Comparison of ENCODE assay signal across 9 mouse cellular contexts in the genomic region with DNA sequence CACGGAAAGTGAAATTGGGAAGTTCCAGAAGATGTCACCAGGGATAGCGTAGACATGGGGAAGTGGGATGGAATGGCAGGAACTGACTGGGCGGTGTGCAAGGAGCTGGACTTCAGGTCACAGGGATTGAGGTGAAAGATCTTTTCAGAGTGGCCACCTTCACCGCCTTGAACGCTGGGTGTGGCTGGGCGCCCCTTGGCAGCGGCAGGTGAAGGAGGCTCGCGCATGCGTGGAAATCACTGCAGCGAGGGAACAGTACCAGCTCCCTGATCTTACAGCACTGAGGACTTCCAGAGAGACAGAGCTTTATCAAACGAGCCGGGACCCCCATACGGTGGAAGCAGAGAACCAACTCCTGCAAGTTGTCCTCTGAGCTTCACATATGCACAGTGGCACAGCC. TPM values are rescaled to one million over a fixed set of nuclear protein-coding genes. Genes with fewer than 3 reads are reported as not detected.
DNase-seq lines count a peak whose midpoint lies in the region; ATAC-seq and TF ChIP-seq lines count a peak whose summit lies in the region.
"Had no signal": no experiment of that assay in that cellular context is flagged by ENCODE, and none has a peak within 500 bp of the region (broad histone marks: within the 10 kb centered on the region; RNA-seq: fewer than 3 reads in every experiment).

No protein-coding gene starts in this region.

- H3K4me1 ChIP-seq in CH12.LX (ENCODE audit: control insufficient read depth in 1 of 2, insufficient read depth in 2 of 2), result peaks cover 11 to 12% of the 10 kb centered on the region in 2 experiments
- H3K4me1 ChIP-seq in embryonic facial prominence, embryonic 10.5 days, result peaks cover 25% of the 10 kb centered on the region
- peaks cover 13% of the 10 kb centered on the region; the same call in 1 of the 2 replicates for H3K4me1 ChIP-seq in heart, embryonic 12.5 days (replicated peaks)
- peaks cover 16% of the 10 kb centered on the region for H3K4me1 ChIP-seq in kidney, embryonic 15.5 days

- no peak for TF ChIP-seq RAD21 in CH12.LX (IDR thresholded peaks at IDR 0.05; ENCODE audit: low read depth, low read length)

- in situ Hi-C loops in CH12.LX (cut with MboI; ENCODE audit: low pct_ligation_motif_present, low pct_unique_long_range_greater_than_20kb, low sequenced_read_pairs), result loop anchor here (5.0 to 10.0 kb wide), 3 partner anchors 120 to 340 kb away; no protein-coding TSS in a partner anchor

- ATAC-seq in heart, embryonic 12.5 days (ENCODE audit: insufficient number of reproducible peaks, low FRiP score), result peak; percentile 30; the same call in 1 of the 2 replicates
- ATAC-seq in kidney, embryonic 15.5 days (replicated peaks; ENCODE audit: low FRiP score), result peak; percentile 57

- H3K4me3 ChIP-seq in CH12.LX (replicated peaks in 1 of 3; ENCODE audit: low read depth in 2 of 3, low read length in 2 of 3, poor library complexity in 1 of 3), result peak overlapping the region in 1 of 3 experiments; percentile 57
- H3K4me3 ChIP-seq in embryonic facial prominence, embryonic 10.5 days, result peak overlapping the region; percentile 41
- peak overlapping the region; percentile 33 for H3K4me3 ChIP-seq in heart, embryonic 12.5 days
- peak overlapping the region; percentile 33 for H3K4me3 ChIP-seq in kidney, embryonic 15.5 days (replicated peaks)

- H3K4me2 ChIP-seq in CH12.LX (ENCODE audit: insufficient read depth, low read depth, poor library complexity, severe bottlenecking), result peak overlapping the region; percentile 17
- H3K4me2 ChIP-seq in heart, embryonic 12.5 days, result peak overlapping the region; percentile 68
- peak overlapping the region; percentile 64 for H3K4me2 ChIP-seq in kidney, embryonic 15.5 days

- peak overlapping the region; percentile 28; the same call in 1 of the 2 replicates for H3K9ac ChIP-seq in CH12.LX (ENCODE audit: insufficient read depth, low read depth)
- peak overlapping the region; percentile 46 for H3K9ac ChIP-seq in heart, embryonic 12.5 days
- H3K9ac ChIP-seq in kidney, embryonic 15.5 days, result peak overlapping the region; percentile 24; the same call in 1 of the 2 replicates

- TF ChIP-seq POLR2A in CH12.LX (IDR thresholded peaks at IDR 0.05; ENCODE audit: low read depth, low read length), result no peak

- dilution Hi-C loops in CH12.LX (cut with MboI; ENCODE audit: extremely low pct_ligation_motif_present, extremely low pct_unique_long_range_greater_than_20kb, low sequenced_read_pairs), result no loop called here

- DNase-seq in CH12.LX (ENCODE audit: extremely low read depth) (no peak), MN1 (ENCODE audit: low spot score) (peak; percentile 46)
- peak; percentile 50 for DNase-seq in embryonic facial prominence, embryonic 10.5 days (ENCODE audit: low spot score)
- peak; percentile 51 for DNase-seq in lung, postnatal 10 days
- DNase-seq in retina, postnatal 1 day, result peak; percentile 47
- DNase-seq in ovary, postnatal 10 days (ENCODE audit: low spot score), result no peak

- TF ChIP-seq EP300 in CH12.LX (IDR thresholded peaks at IDR 0.05; ENCODE audit: low read length), result no peak

- no peak overlapping the region for H3K27ac ChIP-seq in CH12.LX (ENCODE audit: insufficient read depth, low read depth)
- H3K27ac ChIP-seq in embryonic facial prominence, embryonic 10.5 days (replicated peaks), result peak overlapping the region; percentile 63; the same call in 1 of the 2 replicates
- H3K27ac ChIP-seq in heart, embryonic 12.5 days (ENCODE audit: poor library complexity, severe bottlenecking), result peak overlapping the region; percentile 78
- peak overlapping the region; percentile 70 for H3K27ac ChIP-seq in kidney, embryonic 15.5 days

- no peaks in the 10 kb centered on the region for H3K79me2 ChIP-seq in CH12.LX (replicated peaks; ENCODE audit: control insufficient read depth, extremely low read depth, insufficient read depth, poor library complexity, severe bottlenecking)

- H3K36me3 ChIP-seq in CH12.LX (replicated peaks in 1 of 2; ENCODE audit: control insufficient read depth in 1 of 2, insufficient read depth in 1 of 2, low read length in 1 of 2), result no peaks in the 10 kb centered on the region
- H3K36me3 ChIP-seq in embryonic facial prominence, embryonic 10.5 days (replicated peaks), result no peaks in the 10 kb centered on the region
- no peaks in the 10 kb centered on the region for H3K36me3 ChIP-seq in heart, embryonic 12.5 days
- no peaks in the 10 kb centered on the region for H3K36me3 ChIP-seq in kidney, embryonic 15.5 days

- H3K9me3 ChIP-seq in CH12.LX (replicated peaks; ENCODE audit: low read length), result no peaks in the 10 kb centered on the region
- no peaks in the 10 kb centered on the region for H3K9me3 ChIP-seq in embryonic facial prominence, embryonic 10.5 days
- no peaks in the 10 kb centered on the region for H3K9me3 ChIP-seq in heart, embryonic 12.5 days (replicated peaks)
- no peaks in the 10 kb centered on the region for H3K9me3 ChIP-seq in kidney, embryonic 15.5 days (replicated peaks)

- WGBS in embryonic facial prominence, embryonic 10.5 days, result 20% methylated on average over 14 of the region's 14 CpGs
- WGBS in heart, embryonic 12.5 days, result 16% methylated on average over 14 of the region's 14 CpGs
- 29% methylated on average over 14 of the region's 14 CpGs for WGBS in kidney, embryonic 15.5 days

- H3K27me3 ChIP-seq in CH12.LX (replicated peaks), result no peaks in the 10 kb centered on the region
- 0 out of 2 replicates have a peak, but pooled peaks cover 5% of the 10 kb centered on the region for H3K27me3 ChIP-seq in embryonic facial prominence, embryonic 10.5 days (replicated peaks; ENCODE audit: low read depth, poor library complexity, severe bottlenecking)
- no peaks in the 10 kb centered on the region for H3K27me3 ChIP-seq in heart, embryonic 12.5 days (replicated peaks)
- no peaks in the 10 kb centered on the region for H3K27me3 ChIP-seq in kidney, embryonic 15.5 days

- no peak for TF ChIP-seq CTCF in CH12.LX (conservative IDR thresholded peaks at IDR 0.05 in 1 of 2, IDR thresholded peaks at IDR 0.05 in 1 of 2; ENCODE audit: low read depth in 2 of 2, low read length in 2 of 2)

TF ChIP-seq in CH12.LX, 34 proteins besides CTCF, POLR2A, EP300 and RAD21:
- no peak for TF ChIP-seq HCFC1 (IDR thresholded peaks at IDR 0.05; ENCODE audit: low read depth, low read length)
- TF ChIP-seq NRF1 (IDR thresholded peaks at IDR 0.05; ENCODE audit: low read depth, low read length), result peak; percentile 84

RNA-seq across cellular contexts. Expression of gene Smbd1, which starts 4.3 kb away (rescaled TPM):
- total RNA-seq in CH12.LX (2012; rRNA removed) (not detected in 2 replicates), CH12.LX (2014; rRNA removed) (not detected in 2 replicates)
- polyA plus RNA-seq in CH12.LX (2012; ENCODE audit: insufficient read length, low read depth), result not detected in 2 replicates
- polyA plus RNA-seq in embryonic facial prominence, embryonic 10.5 days (2016; fragmentation: Nextera tagmentation; extraction: Ambion mirVana), result not detected in 2 replicates
- not detected in 2 replicates for polyA plus RNA-seq in heart, embryonic 12.5 days (2016; fragmentation: Nextera tagmentation; extraction: Ambion mirVana)
- not detected in 2 replicates for polyA plus RNA-seq in kidney, embryonic 15.5 days (2015; fragmentation: Nextera tagmentation; extraction: Ambion mirVana)
- total RNA-seq: gastrocnemius, adult 8-10 months had no signal

RNA-seq across cellular contexts. Expression of gene Muc20, which starts 17.3 kb away (rescaled TPM):
- 0.21 and 0.42 TPM in 2 replicates for total RNA-seq in CH12.LX (2012; rRNA removed)
- total RNA-seq in CH12.LX (2014; rRNA removed), result 0.16 and 0.36 TPM in 2 replicates
- 0.87 and 1.4 TPM in 2 replicates for polyA plus RNA-seq in CH12.LX (2012; ENCODE audit: insufficient read length, low read depth)
- not detected in 2 replicates for polyA plus RNA-seq in embryonic facial prominence, embryonic 10.5 days (2016; fragmentation: Nextera tagmentation; extraction: Ambion mirVana)
- polyA plus RNA-seq in heart, embryonic 12.5 days (2016; fragmentation: Nextera tagmentation; extraction: Ambion mirVana), result 0.09 and 0.15 TPM in 2 replicates
- polyA plus RNA-seq in kidney, embryonic 15.5 days (2015; fragmentation: Nextera tagmentation; extraction: Ambion mirVana), result 4.4 and 4.6 TPM in 2 replicates

Comparison
In these comparisons a context has a peak if more than half of its experiments do, and no peak if none do; other contexts are left out.
1. DNase-seq: peak in MN1 (single experiment), embryonic facial prominence, embryonic 10.5 days (single experiment), lung, postnatal 10 days (single experiment) and retina, postnatal 1 day (single experiment); none in CH12.LX (single experiment) and ovary, postnatal 10 days (single experiment).
2. H3K4me2 ChIP-seq: peak in every context shown above with its lines; median percentile 68 in heart, embryonic 12.5 days; 64 in kidney, embryonic 15.5 days; 17 in CH12.LX.
3. Peak in every context shown above with its lines, with median percentiles within 50 percentile points of each other: H3K9ac ChIP-seq.